Mouse (Mus musculus): ENCODE measurements at regions not wholly inside any gene's neighbourhood (a gene's known extent, or its start where the extent isn't known, plus 50 kb on each side); places are given as distances from the start of the nearest gene placed in this dataset.

DNA sequence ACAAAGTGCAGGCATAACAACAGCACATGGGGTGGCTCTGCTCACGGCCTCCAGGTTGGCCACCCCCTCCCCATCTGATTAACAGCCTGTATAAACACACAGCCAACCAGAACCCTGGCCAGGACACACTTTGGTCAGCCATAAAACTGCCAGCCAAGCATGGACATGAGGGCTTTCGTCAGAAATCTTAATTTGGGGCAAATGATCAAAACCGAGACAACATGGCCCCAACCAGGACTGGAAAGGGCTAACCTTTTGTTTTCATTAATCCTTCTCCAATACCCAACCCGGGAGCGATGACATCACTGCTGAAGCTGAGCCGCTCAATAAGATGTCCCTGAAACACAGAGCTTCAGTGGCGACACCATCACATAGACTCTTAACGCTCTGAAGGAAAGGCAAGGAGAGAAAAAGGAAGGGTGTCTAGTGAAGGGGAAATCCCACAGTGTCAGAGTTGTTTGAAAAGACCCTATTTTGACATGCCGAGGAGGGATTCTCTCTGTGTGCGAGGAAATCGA lies 351.9 kb upstream of the Npvf start:
- TF ChIP-seq CTCF (IDR thresholded peaks at IDR 0.05; ENCODE audit: insufficient read depth, low read length) (no peak), POLR2A (IDR thresholded peaks at IDR 0.05; ENCODE audit: borderline replicate concordance, extremely low read depth, low read depth, low read length) (no peak)
- peaks cover 3% of the 10 kb centered on the region for H3K4me1 ChIP-seq (ENCODE audit: control insufficient read depth, insufficient read depth, low read length)
- no peak overlapping the region for H3K4me3 ChIP-seq (replicated peaks; ENCODE audit: extremely low read depth, low read depth, low read length)
- no peak for DNase-seq
- 68% methylated on average over 11 of the region's 11 CpGs for WGBS

DNA sequence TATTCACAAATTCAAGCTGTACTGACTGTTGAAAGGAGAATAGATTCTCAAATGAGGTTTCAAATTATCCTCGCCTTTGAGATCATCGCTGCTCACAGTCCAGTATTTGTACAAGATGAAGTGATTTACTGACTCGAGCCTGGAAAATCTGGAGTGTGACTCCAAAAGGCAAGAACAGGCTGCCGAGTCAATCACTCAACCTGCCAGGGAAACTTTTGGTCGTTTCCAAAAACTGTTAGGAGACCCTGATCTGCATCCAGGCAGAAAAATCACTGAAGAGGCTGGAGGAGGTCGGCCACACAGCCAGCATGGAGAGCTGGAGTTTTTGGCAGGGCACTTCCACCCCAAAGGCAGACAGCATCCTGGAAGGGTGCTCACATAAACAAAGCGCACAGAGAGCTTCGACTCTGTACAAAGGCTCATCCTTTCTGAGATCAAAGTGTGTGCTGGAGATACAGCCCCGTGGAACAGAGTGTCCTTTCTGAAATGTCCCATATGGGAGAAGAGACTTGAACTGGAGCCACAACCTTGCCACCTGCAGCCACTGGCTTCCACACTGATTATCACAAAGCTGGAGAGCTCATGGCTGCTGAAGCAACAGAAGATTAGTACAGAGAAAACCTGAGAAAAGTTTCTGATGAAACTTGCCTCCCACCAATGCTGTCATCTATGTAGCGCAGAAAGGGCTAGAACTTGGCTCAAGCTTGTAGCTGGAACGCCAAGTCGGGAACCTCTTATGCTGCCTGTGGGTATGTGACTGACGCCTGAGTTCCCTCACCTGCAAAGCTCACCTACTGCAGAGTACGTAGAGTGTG lies 355.5 kb upstream of the Npvf start:
- no peak for DNase-seq
- H3K4me1 ChIP-seq (ENCODE audit: control insufficient read depth, insufficient read depth, low read length): peaks cover 3% of the 10 kb centered on the region
- TF ChIP-seq CTCF (IDR thresholded peaks at IDR 0.05; ENCODE audit: insufficient read depth, low read length) (no peak), POLR2A (IDR thresholded peaks at IDR 0.05; ENCODE audit: borderline replicate concordance, extremely low read depth, low read depth, low read length) (no peak)
- no peak overlapping the region for H3K4me3 ChIP-seq (replicated peaks; ENCODE audit: extremely low read depth, low read depth, low read length)
- WGBS: 55% methylated on average over 14 of the region's 14 CpGs

DNA sequence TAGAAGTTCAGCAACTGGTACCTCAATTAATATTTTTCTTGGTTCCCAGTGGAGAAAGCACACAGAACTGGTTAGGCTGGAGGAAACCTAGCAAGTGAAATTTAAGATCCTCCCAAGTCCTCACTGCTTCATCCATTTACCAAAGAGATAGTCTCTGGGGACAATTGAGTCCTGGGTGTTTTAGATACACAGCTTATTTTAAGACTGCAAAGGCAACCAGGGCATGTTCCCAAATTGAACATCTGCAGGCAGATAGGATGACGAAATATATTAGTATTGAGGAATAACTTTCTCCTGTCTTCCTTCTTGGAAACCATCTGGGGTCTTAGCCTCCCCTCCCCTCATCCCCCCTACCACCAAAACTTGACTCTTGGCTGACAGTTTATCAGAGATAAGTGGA lies 356.3 kb upstream of the Npvf start:
- TF ChIP-seq CTCF (IDR thresholded peaks at IDR 0.05; ENCODE audit: insufficient read depth, low read length) (no peak), POLR2A (IDR thresholded peaks at IDR 0.05; ENCODE audit: borderline replicate concordance, extremely low read depth, low read depth, low read length) (no peak)
- no peak for DNase-seq
- H3K4me1 ChIP-seq (ENCODE audit: control insufficient read depth, insufficient read depth, low read length): no peaks in the 10 kb centered on the region; the same call in 1 of the 2 replicates
- no peak overlapping the region for H3K4me3 ChIP-seq (replicated peaks; ENCODE audit: extremely low read depth, low read depth, low read length)
- 82% methylated on average over 1 of the region's 1 CpGs for WGBS

DNA sequence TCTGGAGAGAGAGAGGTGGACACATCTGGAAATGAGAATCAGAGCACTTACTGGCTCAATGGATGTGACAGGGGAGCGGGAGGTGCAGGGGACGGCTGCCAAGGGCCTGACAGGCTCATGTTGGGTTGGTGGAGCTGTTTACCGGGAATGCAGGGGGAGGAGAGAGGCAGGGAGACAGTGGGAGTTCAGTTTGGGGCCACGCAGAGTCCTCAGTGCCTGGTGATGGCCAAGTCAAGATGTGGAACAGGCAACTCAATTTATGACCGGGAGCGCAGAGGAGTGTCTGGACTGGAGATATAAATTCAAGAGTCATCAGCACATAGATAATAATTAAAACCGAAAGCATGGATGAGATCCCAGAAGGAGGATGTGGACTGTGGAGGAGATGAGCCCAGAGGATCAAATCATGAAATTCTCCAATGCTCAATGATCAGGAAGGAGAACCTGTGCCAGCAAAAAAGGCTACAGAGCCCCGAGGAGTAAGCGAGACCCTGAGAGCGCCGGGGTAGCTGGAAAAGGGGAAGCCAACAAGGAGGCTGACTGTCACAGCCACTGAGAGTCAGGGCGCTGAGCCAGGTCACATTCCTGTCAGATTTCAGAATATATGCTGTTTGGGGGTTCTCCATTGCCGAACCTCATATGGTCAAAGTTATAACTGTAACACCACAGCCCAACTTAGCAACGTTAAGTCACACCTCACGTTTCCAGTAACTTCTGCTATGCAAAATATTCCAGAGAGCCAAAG lies 358.0 kb upstream of the Npvf start:
- Histone ChIP-seq H3K4me3 (replicated peaks; ENCODE audit: extremely low read depth, low read depth, low read length) (no peak overlapping the region), H3K4me1 (ENCODE audit: control insufficient read depth, insufficient read depth, low read length) (no peaks in the 10 kb centered on the region)
- WGBS: 59% methylated on average over 15 of the region's 15 CpGs
- DNase-seq: no peak
- TF ChIP-seq POLR2A (IDR thresholded peaks at IDR 0.05; ENCODE audit: borderline replicate concordance, extremely low read depth, low read depth, low read length) (no peak), CTCF (IDR thresholded peaks at IDR 0.05; ENCODE audit: insufficient read depth, low read length) (no peak)

DNA sequence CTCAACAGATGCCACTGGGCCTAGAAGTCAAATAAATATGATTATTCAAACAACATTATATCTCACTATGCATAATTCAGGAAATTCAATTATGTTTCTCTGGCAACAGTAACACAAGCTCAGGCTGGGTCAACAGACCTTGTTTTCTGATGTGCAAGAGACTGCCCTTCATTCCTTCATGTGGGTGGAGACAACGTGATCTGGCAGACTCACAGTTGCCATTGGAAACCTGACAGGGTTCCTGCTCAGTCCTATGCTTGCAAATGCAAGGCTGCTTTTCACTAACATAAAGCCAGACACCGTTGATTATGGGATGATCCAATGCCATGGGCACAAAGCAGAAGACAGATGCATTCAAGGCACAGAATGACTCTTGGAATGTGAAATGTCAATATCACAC lies 361.5 kb upstream of the Npvf start:
- TF ChIP-seq CTCF (IDR thresholded peaks at IDR 0.05; ENCODE audit: insufficient read depth, low read length) (no peak), POLR2A (IDR thresholded peaks at IDR 0.05; ENCODE audit: borderline replicate concordance, extremely low read depth, low read depth, low read length) (no peak)
- DNase-seq: no peak
- Histone ChIP-seq H3K4me1 (ENCODE audit: control insufficient read depth, insufficient read depth, low read length) (no peaks in the 10 kb centered on the region), H3K4me3 (replicated peaks; ENCODE audit: extremely low read depth, low read depth, low read length) (no peak overlapping the region)
- 58% methylated on average over 2 of the region's 2 CpGs for WGBS

DNA sequence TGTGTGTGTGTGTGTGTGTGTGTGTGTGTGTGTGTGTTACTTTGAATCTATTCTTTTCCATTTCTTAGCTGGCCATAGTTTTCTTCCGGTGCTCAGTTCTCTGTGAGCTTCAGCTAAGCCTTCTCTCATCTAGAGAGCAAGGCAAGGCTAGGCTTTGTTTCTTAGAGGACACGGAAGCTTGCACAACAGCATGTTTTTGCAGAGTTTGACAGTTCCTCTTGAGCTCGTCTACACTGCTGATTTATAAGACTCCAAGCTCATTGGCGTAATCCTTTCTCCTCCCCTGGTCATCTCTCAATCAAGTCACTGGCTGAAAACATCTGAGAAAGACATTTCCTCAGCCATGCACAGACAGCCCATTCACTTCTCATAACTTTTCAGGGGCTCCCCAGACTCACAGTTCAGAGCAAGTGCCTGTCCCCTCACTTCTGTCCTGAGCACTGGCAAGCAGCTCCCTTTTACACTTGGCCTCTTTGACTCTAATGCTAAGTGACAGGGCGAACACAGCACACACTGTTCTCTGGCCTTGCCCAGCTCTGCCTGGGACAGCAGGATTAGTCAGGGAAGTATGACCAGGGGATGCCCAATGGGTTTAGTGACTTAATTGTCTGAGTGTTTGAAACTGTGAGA lies 362.3 kb upstream of the Npvf start:
- no peak for TF ChIP-seq POLR2A (IDR thresholded peaks at IDR 0.05; ENCODE audit: borderline replicate concordance, extremely low read depth, low read depth, low read length)
- no peak for TF ChIP-seq CTCF (IDR thresholded peaks at IDR 0.05; ENCODE audit: insufficient read depth, low read length)
- H3K4me1 ChIP-seq (ENCODE audit: control insufficient read depth, insufficient read depth, low read length): no peaks in the 10 kb centered on the region
- 66% methylated on average over 5 of the region's 5 CpGs for WGBS
- H3K4me3 ChIP-seq (replicated peaks; ENCODE audit: extremely low read depth, low read depth, low read length): no peak overlapping the region
- no peak for DNase-seq

DNA sequence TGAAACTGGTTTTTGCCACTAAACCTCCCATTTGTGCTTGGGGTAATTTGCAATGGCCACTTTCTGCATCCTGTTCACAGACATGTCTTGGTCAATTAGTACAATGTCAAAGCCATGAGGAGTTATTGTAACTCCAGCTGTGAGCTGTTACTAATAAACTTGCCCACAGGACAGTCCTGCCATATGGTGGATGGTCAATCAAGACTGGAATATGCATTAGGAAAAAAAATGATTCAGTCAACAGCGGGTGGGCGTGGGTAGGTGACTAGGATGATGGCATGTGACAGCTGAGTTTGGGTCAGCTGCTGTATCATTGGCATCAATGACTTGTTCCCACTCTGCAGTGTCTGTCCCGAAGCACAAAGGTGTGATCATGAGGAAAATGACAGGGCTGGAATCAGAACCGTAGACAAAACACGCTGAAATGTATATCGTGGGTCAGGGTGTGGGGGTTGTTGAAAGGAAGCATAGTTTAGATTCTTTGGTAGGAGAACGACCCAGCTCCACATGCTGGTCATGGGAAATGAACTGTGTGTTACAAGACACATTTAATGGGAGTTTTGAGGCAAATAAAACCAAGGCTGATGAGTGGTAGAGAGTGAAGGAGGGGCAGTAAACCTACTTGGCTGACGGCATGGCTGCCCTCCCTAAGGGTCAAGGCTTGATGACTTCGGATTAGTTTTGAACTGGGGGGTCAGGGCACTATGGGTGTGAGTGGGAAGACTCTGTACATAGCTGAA lies 363.2 kb upstream of the Npvf start:
- no peak for TF ChIP-seq POLR2A (IDR thresholded peaks at IDR 0.05; ENCODE audit: borderline replicate concordance, extremely low read depth, low read depth, low read length)
- no peak for TF ChIP-seq CTCF (IDR thresholded peaks at IDR 0.05; ENCODE audit: insufficient read depth, low read length)
- H3K4me1 ChIP-seq (ENCODE audit: control insufficient read depth, insufficient read depth, low read length): no peaks in the 10 kb centered on the region
- 72% methylated on average over 9 of the region's 9 CpGs for WGBS
- no peak for DNase-seq
- no peak overlapping the region for H3K4me3 ChIP-seq (replicated peaks; ENCODE audit: extremely low read depth, low read depth, low read length)

DNA sequence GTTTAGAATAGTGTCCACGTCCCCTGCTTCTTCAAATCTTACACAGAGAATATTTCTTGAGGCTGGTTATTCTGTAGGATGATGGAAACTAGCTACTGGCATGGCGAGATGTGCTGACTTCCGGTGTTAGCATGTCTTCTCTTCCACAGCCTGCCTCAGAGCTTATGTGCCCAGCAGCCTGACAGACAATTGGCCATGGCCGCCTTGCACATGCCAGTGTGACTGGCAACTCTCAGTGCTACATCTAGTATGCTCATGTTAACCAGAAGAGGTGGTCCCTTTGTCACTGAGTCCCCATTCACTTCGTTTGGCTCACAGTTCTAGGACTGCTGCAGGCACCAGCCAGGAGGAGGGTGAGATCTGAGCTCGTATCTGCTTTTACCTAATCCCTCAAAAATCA lies 367.0 kb upstream of the Npvf start:
- no peak for DNase-seq
- no peaks in the 10 kb centered on the region for H3K4me1 ChIP-seq (ENCODE audit: control insufficient read depth, insufficient read depth, low read length)
- TF ChIP-seq POLR2A (IDR thresholded peaks at IDR 0.05; ENCODE audit: borderline replicate concordance, extremely low read depth, low read depth, low read length) (no peak), CTCF (IDR thresholded peaks at IDR 0.05; ENCODE audit: insufficient read depth, low read length) (no peak)
- no peak overlapping the region for H3K4me3 ChIP-seq (replicated peaks; ENCODE audit: extremely low read depth, low read depth, low read length)
- 86% methylated on average over 6 of the region's 6 CpGs for WGBS

DNA sequence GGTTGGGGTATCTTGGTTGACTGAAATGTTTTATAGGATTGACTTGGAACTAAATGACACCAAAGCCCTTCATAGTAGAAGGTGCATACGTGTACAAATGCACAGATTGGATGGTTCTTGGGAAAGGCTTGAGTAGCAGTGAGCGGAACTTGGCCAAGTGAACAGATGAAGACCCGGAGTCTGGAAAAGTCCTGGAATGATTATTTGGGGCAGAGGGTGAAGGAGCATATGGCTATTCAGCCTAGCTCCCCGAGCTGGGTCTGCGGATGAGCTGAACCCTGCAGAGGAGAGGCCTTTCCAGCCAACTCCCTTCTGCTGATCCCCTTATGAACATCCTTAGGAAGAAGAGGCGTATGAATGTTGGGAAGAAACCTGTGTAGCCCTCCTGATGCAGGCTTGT lies 369.1 kb upstream of the Npvf start:
- 93% methylated on average over 6 of the region's 6 CpGs for WGBS
- DNase-seq: no peak
- no peak for TF ChIP-seq POLR2A (IDR thresholded peaks at IDR 0.05; ENCODE audit: borderline replicate concordance, extremely low read depth, low read depth, low read length)
- no peak for TF ChIP-seq CTCF (IDR thresholded peaks at IDR 0.05; ENCODE audit: insufficient read depth, low read length)
- Histone ChIP-seq H3K4me1 (ENCODE audit: control insufficient read depth, insufficient read depth, low read length) (no peaks in the 10 kb centered on the region), H3K4me3 (replicated peaks; ENCODE audit: extremely low read depth, low read depth, low read length) (no peak overlapping the region)

Data from lung, adult 2 months (tissue).